Mouse (Mus musculus): ENCODE data around the gene Serf2. TPM values are rescaled to one million over a fixed set of nuclear protein-coding genes. Genes with fewer than 3 reads are reported as not detected.

Gene Serf2
- 653 and 686 TPM in 2 replicates for polyA plus RNA-seq (2021; fragmentation: Nextera tagmentation)
- long read RNA-seq, experiment 1, transcript Serf2-204 (3 exons, 3,056 nt) = major isoform, 303 of 336 reads
- long read RNA-seq, experiment 1, transcript Serf2-201 (3 exons, 525 nt) = minor isoform, 13 of 336 reads
- long read RNA-seq, experiment 1, transcript Serf2-202 (3 exons, 876 nt) = minor isoform, 5 of 336 reads
- long read RNA-seq, experiment 1, partial matches to known transcripts = 10 of 336 reads
- long read RNA-seq, experiment 1, other reads (novel, unspliced or antisense) = 5 of 336 reads
- long read RNA-seq, experiment 2, transcript Serf2-204 (3 exons, 3,056 nt) = major isoform, 247 of 300 reads
- long read RNA-seq, experiment 2, transcript Serf2-201 (3 exons, 525 nt) = minor isoform, 14 of 300 reads
- long read RNA-seq, experiment 2, transcript Serf2-203 (2 exons, 3,105 nt) = minor isoform, 8 of 300 reads
- long read RNA-seq, experiment 2, transcript Serf2-202 (3 exons, 876 nt) = minor isoform, 13 of 300 reads
- long read RNA-seq, experiment 2, partial matches to known transcripts = 6 of 300 reads
- long read RNA-seq, experiment 2, other reads (novel, unspliced or antisense) = 12 of 300 reads

DNA sequence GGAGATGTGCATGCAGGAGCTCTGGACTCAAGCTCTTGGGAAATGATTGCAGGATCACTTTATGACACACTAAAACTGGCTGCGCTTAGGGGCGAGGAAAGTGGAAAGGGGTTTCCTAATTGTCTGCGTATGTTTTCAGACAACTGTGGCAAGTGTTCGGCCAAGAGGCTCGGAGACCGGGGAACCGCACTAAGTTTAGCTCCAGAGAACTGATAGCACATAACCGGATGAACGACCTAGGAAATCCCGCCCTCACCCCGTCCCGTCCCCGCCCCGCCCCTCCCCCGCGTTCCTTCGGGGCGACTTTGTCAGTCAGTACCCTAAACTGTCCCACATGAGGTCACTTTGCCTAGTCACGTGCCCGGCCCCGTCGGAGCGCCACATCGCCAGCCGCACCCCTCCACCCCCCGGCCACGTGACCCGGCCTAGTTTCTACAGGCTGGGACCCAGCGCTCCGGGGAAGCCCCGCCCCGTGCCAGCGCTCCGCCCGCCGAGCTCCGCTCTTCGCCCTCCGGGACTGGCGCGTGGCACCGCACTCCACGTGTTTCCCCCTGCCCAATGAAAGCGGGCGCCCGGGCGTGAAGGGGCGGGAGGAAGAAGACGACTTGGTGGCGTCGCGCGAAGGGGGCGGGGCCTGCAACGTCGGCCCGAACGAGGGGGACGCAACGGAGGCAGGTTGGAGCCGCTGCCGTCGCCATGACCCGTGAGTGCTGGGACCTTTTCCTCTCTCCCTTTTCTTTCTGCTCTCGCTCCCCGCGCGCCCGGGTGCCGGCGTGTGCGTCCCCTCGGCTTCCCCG lies at the start of gene Serf2:
Gene Serf2, plus strand, starts transcription at position 457 of the 797 bp plus-strand sequence.

DNA sequence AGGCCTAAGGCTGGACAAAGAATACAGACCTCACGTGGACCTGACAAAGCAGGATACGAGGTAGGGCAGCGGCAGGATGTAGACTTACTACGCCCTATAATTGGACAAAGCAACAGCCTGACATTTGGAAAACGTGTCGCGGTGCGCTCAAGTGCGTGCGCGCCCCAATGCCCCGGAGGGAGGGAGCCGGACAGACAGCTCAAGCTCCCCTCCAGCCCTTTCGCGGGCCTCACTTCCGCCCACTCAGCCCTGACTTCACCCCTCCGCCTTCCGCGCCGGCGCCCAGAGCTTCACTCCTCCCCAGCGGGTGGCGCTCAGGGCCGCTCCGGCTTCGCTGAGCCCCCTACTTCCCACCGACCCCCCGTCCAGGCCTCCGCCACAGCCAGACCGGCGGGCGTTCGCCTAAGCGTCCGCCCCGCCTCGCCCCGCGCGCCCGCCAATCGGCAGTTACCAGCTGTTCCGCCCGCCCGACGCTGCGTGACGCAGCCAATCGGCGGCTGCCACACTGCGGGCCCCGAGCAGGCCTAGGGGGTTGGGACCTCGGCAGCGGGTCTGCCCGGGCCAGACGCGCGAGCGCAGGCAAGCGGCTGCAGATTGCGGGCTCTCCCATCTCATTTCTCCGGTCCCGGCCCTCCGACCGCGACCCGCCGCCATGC lies 35.5 kb upstream of the Serf2 start, which contains the start of the genes Pdia3 and Catsper2:
Gene Pdia3, plus strand, starts transcription at position 389 of the 656 bp plus-strand sequence.
Gene Catsper2, minus strand, starts transcription at position 406 of the 656 bp plus-strand sequence.

DNA sequence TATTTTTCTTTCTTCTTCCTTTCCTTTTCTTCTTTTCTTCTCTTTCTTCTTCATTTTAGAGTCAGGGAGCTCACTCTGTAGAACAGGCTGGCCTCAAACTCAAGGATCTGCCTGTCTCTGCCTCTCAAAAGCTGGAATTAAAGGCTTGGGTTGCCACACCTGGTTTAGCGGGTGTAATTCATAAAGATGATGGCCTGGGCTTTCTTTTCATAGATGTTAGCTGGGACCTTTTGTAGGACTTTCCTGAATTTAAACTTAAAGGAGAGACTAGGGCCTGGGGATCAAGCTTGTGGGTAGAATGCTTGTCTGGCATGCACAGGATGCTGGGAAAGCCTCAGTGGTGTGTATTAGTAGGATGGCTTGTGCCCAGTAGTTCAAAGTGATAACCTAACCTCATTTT lies 4.8 kb upstream of the Serf2 start, which contains the start of gene Ell3:
Gene Ell3, minus strand, starts transcription at position 101 of the 400 bp plus-strand sequence.

DNA sequence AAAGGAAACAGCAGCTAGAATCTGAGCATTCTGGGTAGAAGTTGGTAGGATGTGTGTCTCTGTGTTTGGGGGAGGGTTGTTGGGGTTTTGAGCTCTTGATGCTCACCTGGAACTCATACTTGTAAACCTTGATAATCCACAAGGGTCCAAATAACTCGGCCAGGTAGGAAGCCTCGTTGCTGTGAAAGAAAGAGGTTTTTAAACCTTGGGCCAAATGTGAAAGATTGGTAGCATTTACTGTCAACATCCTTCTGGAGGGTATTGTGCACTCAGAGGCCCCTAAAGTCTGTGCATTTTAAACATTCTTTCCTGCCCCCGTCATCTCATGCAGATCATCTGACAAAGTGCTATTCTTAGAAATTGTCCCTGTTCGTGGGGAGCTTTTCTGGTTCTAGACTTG lies 4.0 kb downstream of the Serf2 start, which contains the start of gene Hypk:
Gene Hypk, plus strand, starts transcription at position 301 of the 400 bp plus-strand sequence.

DNA sequence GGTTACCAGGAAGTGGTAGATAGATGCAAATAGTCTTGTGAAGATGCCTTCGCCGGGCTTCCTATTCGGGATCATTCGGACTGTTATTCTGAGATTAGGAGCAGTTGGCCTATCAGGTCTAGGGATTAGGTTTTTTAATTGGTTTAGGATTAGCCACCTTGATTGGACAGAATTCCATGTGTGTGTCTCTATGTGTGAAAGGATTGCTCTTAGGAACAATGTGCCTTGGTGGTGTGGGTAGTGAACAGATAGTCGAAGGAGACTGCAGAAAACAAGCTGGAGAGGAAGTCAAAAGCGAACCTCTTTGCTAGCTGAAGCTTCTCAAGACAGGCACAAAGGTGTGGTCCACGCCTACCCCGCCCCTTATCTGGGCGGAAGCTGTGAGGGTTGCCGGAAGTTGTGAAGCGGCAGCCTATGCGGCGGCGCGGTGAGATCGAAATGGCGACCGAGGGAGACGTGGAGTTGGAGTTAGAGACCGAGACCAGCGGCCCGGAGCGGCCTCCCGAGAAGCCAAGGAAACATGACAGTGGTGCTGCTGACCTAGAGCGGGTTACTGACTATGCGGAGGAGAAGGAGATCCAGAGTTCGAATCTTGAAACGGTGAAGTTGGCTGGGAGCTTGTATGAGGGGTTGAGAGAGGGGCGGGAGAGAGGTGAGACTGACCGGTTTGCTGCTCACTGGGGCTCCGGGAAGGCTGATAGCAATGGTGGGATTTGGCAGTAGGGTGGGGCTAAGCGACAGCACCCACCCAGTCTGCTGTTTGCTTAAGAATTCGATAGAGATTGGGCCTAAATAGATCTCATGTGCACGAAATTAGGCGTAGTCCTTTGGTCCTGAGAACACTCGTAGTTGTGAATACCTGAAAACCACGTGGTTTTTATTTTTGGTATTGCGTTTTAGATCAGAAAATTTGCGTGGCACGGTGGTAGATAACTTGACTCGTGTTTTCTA lies 8.0 kb downstream of the Serf2 start, which contains the start of gene Serinc4:
Gene Serinc4, minus strand, starts transcription at position 90 of the 951 bp plus-strand sequence.

DNA sequence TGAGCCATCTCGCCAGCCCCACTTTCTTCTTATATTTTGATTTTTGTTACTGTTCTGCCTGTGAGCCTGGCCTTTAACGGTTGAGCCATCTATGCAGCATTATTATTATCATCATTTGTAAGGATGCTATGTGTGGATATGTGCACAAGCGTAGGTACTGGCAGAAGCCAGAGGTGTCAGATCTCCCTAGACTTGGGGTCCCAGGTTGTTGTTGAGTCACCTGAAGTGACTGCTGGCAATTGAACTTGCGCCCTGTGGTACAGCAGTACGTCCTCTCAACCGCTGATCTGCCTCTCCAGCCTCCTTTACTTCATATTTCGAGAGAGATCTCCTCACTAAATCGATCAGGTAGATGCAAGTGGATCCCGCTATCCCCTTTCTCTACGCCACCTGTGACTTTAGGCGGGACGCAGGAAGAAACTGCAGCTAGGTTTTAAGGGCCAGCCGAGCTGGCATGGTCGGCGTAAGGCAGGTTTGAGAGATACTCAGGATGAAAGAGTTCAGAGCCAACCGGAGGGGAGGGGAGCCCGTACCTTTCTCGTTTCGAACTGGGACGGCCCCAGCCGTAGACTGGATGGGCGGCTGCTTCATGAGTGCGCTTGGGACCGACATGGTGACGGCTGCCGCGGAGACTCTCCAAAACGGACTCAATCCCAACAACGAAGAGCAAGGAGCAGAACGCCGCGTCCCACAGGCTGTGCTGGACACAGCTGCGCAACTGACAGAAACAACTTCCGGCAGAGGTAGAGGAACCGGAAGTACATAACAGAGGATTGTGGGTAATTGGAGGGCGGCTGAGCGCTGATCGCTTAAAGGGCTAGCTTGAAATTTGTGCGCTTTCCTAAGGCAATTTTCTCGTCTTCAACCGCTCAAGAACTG lies 24.5 kb downstream of the Serf2 start, which contains the start of gene Mfap1b:
Gene Mfap1b, minus strand, starts transcription at position 767 of the 879 bp plus-strand sequence.

DNA sequence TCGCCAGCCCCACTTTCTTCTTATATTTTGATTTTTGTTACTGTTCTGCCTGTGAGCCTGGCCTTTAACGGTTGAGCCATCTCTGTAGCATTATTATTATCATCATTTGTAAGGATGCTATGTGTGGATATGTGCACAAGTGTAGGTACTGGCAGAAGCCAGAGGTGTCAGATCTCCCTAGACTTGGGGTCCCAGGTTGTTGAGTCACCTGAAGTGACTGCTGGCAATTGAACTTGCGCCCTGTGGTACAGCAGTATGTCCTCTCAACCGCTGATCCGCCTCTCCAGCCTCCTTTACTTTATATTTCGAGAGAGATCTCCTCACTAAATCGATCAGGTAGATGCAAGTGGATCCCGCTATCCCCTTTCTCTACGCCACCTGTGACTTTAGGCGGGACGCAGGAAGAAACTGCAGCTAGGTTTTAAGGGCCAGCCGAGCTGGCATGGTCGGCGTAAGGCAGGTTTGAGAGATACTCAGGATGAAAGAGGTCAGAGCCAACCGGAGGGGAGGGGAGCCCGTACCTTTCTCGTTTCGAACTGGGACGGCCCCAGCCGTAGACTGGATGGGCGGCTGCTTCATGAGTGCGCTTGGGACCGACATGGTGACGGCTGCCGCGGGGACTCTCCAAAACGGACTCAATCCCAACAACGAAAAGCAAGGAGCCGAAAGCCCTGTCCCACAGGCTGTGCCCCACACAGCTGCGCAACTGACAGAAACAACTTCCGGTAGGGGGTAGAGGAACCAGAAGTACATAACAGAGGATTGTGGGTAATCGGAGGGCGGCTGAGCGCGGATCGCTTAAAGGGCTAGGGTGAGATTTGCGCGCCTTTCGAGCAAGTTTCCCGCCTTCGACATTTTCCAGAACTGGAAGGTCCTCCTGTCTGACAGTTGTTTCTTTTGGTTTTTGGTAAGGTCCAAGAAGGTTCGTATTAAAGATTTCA lies 57.2 kb downstream of the Serf2 start, which contains the start of the genes Mfap1a and Wdr76:
Gene Mfap1a, minus strand, starts transcription at position 724 of the 941 bp plus-strand sequence.
Gene Wdr76, plus strand, starts transcription at position 782 of the 941 bp plus-strand sequence.

Small RNA genes within 50 kb of the gene (microRNA-seq; reads per million reads assigned to microRNA genes)
- not detected for gene Gm22953

Other genes starting within 250 kb of the Serf2 start
- 20.1 and 21.6 TPM in 2 replicates for gene Trp53bp1, start 177.8 kb upstream of the Serf2 start, polyA plus RNA-seq (2021; fragmentation: Nextera tagmentation)
- gene Map1a, start 159.6 kb upstream of the Serf2 start, polyA plus RNA-seq (2021; fragmentation: Nextera tagmentation) = 122 and 145 TPM in 2 replicates
- gene Ppip5k1, start 93.8 kb upstream of the Serf2 start, polyA plus RNA-seq (2021; fragmentation: Nextera tagmentation) = 20.9 and 23.7 TPM in 2 replicates
- gene Ckmt1, start 91.5 kb upstream of the Serf2 start, polyA plus RNA-seq (2021; fragmentation: Nextera tagmentation) = 323 and 342 TPM in 2 replicates
- 0.06 and 0.10 TPM in 2 replicates for gene Strc, start 62.0 kb upstream of the Serf2 start, polyA plus RNA-seq (2021; fragmentation: Nextera tagmentation)
- 70.8 and 80.6 TPM in 2 replicates for gene Pdia3, start 35.4 kb upstream of the Serf2 start, polyA plus RNA-seq (2021; fragmentation: Nextera tagmentation)
- gene Catsper2, start 35.4 kb upstream of the Serf2 start, polyA plus RNA-seq (2021; fragmentation: Nextera tagmentation) = 1.3 and 1.4 TPM in 2 replicates
- 1.0 and 1.1 TPM in 2 replicates for gene Ell3, start 4.9 kb upstream of the Serf2 start, polyA plus RNA-seq (2021; fragmentation: Nextera tagmentation)
- 127 and 137 TPM in 2 replicates for gene Hypk, start 4.1 kb downstream of the Serf2 start, polyA plus RNA-seq (2021; fragmentation: Nextera tagmentation)
- gene Serinc4, start 7.6 kb downstream of the Serf2 start, polyA plus RNA-seq (2021; fragmentation: Nextera tagmentation) = 0.11 and 0.25 TPM in 2 replicates
- 47.6 and 50.2 TPM in 2 replicates for gene Mfap1b, start 24.9 kb downstream of the Serf2 start, polyA plus RNA-seq (2021; fragmentation: Nextera tagmentation)
- 11.9 and 14.6 TPM in 2 replicates for gene Mfap1a, start 57.5 kb downstream of the Serf2 start, polyA plus RNA-seq (2021; fragmentation: Nextera tagmentation)
- gene Wdr76, start 57.5 kb downstream of the Serf2 start, polyA plus RNA-seq (2021; fragmentation: Nextera tagmentation) = 1.0 and 1.1 TPM in 2 replicates